Mouse (Mus musculus): ENCODE measurements around the gene Mcu.

Gene Mcu

GRCm38 (mm10) chr10:59527819-59528218 is 88.7 kb downstream of the Mcu start:
- DNase-seq: no peak

GRCm38 (mm10) chr10:59527311-59527710 is 89.2 kb downstream of the Mcu start:
- DNase-seq: no peak

- no peak for DNase-seq
Measured at GRCm38 (mm10) chr10:59524675-59525074, 91.8 kb downstream of the Mcu start.

- peak; percentile 93 for DNase-seq
Measured at GRCm38 (mm10) chr10:59523826-59524331, 92.6 kb downstream of the Mcu start.

GRCm38 (mm10) chr10:59520701-59521100 is 95.8 kb downstream of the Mcu start:
- DNase-seq: peak; percentile 75

GRCm38 (mm10) chr10:59519411-59519810 is 97.1 kb downstream of the Mcu start:
- no peak for DNase-seq

- DNase-seq: peak; percentile 75
Measured at GRCm38 (mm10) chr10:59517201-59517600, 99.3 kb downstream of the Mcu start.

GRCm38 (mm10) chr10:59514739-59515464 is 101.6 kb downstream of the Mcu start:
- peak; percentile 87 for DNase-seq

- DNase-seq: peak; percentile 63
Measured at GRCm38 (mm10) chr10:59512173-59512572, 104.3 kb downstream of the Mcu start.

- DNase-seq: peak; percentile 57
Measured at GRCm38 (mm10) chr10:59511427-59511963, 105.0 kb downstream of the Mcu start.

GRCm38 (mm10) chr10:59510713-59511426 is 105.6 kb downstream of the Mcu start:
- DNase-seq: peak; percentile 82

- no peak for DNase-seq
Measured at GRCm38 (mm10) chr10:59509197-59509596, 107.3 kb downstream of the Mcu start.

GRCm38 (mm10) chr10:59506711-59507110 is 109.8 kb downstream of the Mcu start:
- DNase-seq: peak; percentile 34

GRCm38 (mm10) chr10:59504291-59504690 is 112.2 kb downstream of the Mcu start:
- DNase-seq: peak; percentile 72

GRCm38 (mm10) chr10:59503433-59504210 is 112.9 kb downstream of the Mcu start:
- peak; percentile 97 for DNase-seq

- peak; percentile 49 for DNase-seq
Measured at GRCm38 (mm10) chr10:59502381-59502780, 114.1 kb downstream of the Mcu start.

- DNase-seq: peak; percentile 61
Measured at GRCm38 (mm10) chr10:59501761-59502160, 114.7 kb downstream of the Mcu start.

GRCm38 (mm10) chr10:59500225-59500624 is 116.3 kb downstream of the Mcu start:
- no peak for DNase-seq

GRCm38 (mm10) chr10:59497019-59497418 is 119.5 kb downstream of the Mcu start:
- DNase-seq: peak; percentile 64

- DNase-seq: peak; percentile 21
Measured at GRCm38 (mm10) chr10:59494917-59495316, 121.6 kb downstream of the Mcu start.

- DNase-seq: peak; percentile 89
Measured at GRCm38 (mm10) chr10:59494044-59494443, 122.4 kb downstream of the Mcu start.

- DNase-seq: no peak
Measured at GRCm38 (mm10) chr10:59490920-59491319, 125.6 kb downstream of the Mcu start.

- DNase-seq: peak; percentile 92
Measured at GRCm38 (mm10) chr10:59489411-59489810, 127.1 kb downstream of the Mcu start.
